Mouse (Mus musculus) bone marrow macrophage, adult 2 months (primary cell): ENCODE results near the gene Ss18l1. TPM values are rescaled to one million over a fixed set of nuclear protein-coding genes. Genes with fewer than 3 reads are reported as not detected.

Experiments
- H3K27ac ChIP-seq: 2 replicates; pipeline ENCODE4 v1.5.1; 2012; ENCODE audit warnings: low read depth, low read length; ENCODE audit not compliant: insufficient read depth
- H3K4me1 ChIP-seq: 2 replicates; pipeline ENCODE4 v1.6.1; 2012; ENCODE audit warnings: low read length; ENCODE audit not compliant: control insufficient read depth, insufficient read depth
- H3K4me3 ChIP-seq: 2 replicates; pipeline ENCODE4 v1.5.1; 2012; ENCODE audit warnings: mild to moderate bottlenecking, low read length, moderate library complexity; ENCODE audit not compliant: insufficient read depth
- CTCF ChIP-seq: IDR thresholded peaks from 2 replicates; pipeline ENCODE4 v1.5.1; 2012; ENCODE audit warnings: low read depth, mild to moderate bottlenecking, low read length, moderate library complexity
- POLR2A ChIP-seq: IDR thresholded peaks from 2 replicates; pipeline ENCODE4 v1.6.1; 2012; ENCODE audit warnings: mild to moderate bottlenecking, low read depth, low read length, borderline replicate concordance
- polyA plus RNA-seq: library from polyadenylated mRNA; stranded (reverse); fragments of >200 nt; gene quantifications from 2 replicates; pipeline ENCODE4 v1.2.4, GENCODE M21; 2012; ENCODE audit not compliant: missing spikeins, insufficient read depth, insufficient read length

Gene Ss18l1
- 4.0 and 5.7 TPM in 2 replicates for polyA plus RNA-seq

- Histone ChIP-seq H3K4me1 (peaks cover 23% of the 10 kb centered on the region), H3K4me3 (peak within 1 kb of the TSS; percentile 71), H3K27ac (peak within 1 kb of the TSS; percentile 71)
- TF ChIP-seq POLR2A (no peak), CTCF (no peak)
These were observed at the start of gene Ss18l1, which contains the start of gene Psma7 for GRCm38 (mm10) chr2:180042256-180042857. Gene Ss18l1, plus strand, starts transcription at chr2:180042509. Gene Psma7, minus strand, starts transcription at chr2:180042433.

DNA sequence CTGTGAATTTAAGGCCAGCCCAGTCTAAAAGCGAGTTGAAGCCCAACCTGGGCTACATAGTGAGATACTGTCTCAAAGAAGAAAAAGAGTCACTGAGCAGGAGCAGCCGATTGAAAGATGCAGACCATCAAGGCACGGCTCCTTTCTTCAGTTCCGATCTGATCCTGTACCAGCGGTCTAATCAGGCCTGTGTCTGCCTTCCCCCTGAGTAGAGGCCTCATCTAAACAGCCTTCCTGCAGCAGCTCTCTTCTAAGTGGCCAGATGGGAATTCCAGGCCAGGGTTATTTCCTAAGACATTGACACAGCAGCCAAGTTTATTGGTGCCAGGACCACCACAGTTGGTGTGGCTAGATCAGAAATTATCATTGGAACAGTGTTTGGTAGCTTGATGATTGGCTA is 49.2 kb upstream of the Ss18l1 start:
- TF ChIP-seq CTCF (no peak), POLR2A (no peak)
- Histone ChIP-seq H3K4me1 (no peaks in the 10 kb centered on the region), H3K27ac (no peak overlapping the region), H3K4me3 (no peak overlapping the region)

GRCm38 (mm10) chr2:179998431-179998830 is 43.9 kb upstream of the Ss18l1 start:
- Histone ChIP-seq H3K4me1 (no peaks in the 10 kb centered on the region), H3K4me3 (no peak overlapping the region), H3K27ac (no peak overlapping the region)
- no peak for TF ChIP-seq CTCF
- TF ChIP-seq POLR2A: no peak

GRCm38 (mm10) chr2:180001635-180002034 is 40.7 kb upstream of the Ss18l1 start:
- H3K27ac ChIP-seq: no peak overlapping the region
- no peak for TF ChIP-seq CTCF
- no peak overlapping the region for H3K4me3 ChIP-seq
- H3K4me1 ChIP-seq: no peaks in the 10 kb centered on the region

DNA sequence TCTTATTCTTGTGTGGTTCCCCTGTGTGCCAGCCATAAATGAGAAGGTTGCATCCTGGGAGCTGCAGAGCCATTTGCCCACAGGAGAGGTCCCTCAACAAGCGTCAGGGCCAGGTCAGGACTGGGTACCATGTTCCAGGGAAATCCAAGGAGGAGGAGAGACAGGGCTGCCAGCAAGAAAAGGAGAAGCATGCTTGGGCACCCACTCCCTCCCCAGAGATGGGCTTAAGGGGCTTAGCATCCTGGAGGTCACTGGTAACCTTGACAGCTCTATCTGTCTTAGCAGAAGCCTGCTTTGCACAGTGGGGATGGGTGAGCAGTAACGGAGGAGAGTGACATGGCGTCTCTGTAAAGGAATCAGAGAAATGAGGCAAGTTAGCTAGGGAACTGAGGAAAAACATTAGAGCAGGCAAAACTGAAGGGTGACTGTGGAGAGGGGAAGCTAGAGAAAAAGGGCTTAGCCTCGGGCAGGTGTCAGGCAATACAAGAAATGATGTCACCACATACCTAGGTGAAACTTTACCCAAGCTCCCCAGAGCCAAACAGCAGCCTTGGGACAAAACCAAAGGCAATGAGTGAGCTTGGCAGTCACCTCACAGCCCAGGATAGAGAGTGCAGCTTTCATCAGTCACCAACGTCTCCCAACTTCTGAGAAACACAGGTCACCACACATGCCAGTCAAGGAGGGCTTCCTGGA is 36.5 kb upstream of the Ss18l1 start:
- TF ChIP-seq CTCF: no peak
- TF ChIP-seq POLR2A: no peak
- Histone ChIP-seq H3K4me1 (no peaks in the 10 kb centered on the region), H3K4me3 (no peak overlapping the region), H3K27ac (no peak overlapping the region)

- no peaks in the 10 kb centered on the region for H3K4me1 ChIP-seq
- H3K27ac ChIP-seq: no peak overlapping the region
- H3K4me3 ChIP-seq: no peak overlapping the region
- no peak for TF ChIP-seq POLR2A
- no peak for TF ChIP-seq CTCF
These were observed 35.8 kb upstream of the Ss18l1 start for GRCm38 (mm10) chr2:180006352-180007017.

DNA sequence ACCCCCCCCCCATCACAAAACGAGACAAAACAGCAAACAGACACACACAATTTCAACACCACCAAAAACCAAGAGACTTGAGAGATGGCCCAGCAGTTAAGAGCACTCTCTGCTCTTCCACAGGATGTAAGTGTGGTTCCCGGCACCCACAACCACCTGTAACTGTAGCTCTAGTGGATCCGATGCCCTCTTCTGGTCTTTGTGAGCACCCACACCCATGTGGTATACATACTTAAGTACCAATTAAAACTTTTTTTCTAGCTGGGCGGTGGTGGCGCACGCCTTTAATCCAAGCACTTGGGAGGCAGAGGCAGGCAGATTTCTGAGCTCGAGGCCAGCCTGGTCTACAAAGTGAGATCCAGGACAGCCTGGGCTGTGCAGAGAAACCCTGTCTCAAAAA is 31.6 kb upstream of the Ss18l1 start:
- no peak for TF ChIP-seq CTCF
- no peak for TF ChIP-seq POLR2A
- H3K27ac ChIP-seq: no peak overlapping the region
- H3K4me1 ChIP-seq: no peaks in the 10 kb centered on the region
- H3K4me3 ChIP-seq: no peak overlapping the region

GRCm38 (mm10) chr2:180011370-180011769 is 30.9 kb upstream of the Ss18l1 start:
- TF ChIP-seq POLR2A: no peak
- no peak for TF ChIP-seq CTCF

DNA sequence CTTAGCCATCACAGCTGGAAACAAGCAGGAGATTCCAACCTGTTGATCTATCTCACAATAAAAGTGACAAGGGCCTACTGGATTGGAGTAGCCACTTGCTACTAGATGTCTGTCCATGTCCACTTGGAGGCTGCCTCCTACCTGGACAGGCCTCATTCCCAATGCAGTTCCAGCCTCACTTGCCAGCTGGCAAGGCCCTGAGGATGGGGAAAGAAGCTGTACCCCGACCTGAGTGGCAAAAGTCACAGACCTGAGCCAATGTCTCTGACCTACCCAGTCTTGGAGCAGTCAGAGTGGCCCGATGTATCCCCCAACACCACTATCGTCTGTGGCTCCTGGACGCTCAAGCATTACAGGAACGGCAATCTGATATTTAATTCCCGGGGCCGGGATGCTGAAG is 28.6 kb upstream of the Ss18l1 start:
- no peak overlapping the region for H3K4me3 ChIP-seq
- no peaks in the 10 kb centered on the region for H3K4me1 ChIP-seq
- no peak overlapping the region for H3K27ac ChIP-seq
- TF ChIP-seq CTCF: no peak
- no peak for TF ChIP-seq POLR2A

More at GRCm38 (mm10) chr2:180011370-180011769, 30.9 kb upstream of the Ss18l1 start:
- Histone ChIP-seq H3K4me3 (no peak overlapping the region), H3K27ac (no peak overlapping the region), H3K4me1 (no peaks in the 10 kb centered on the region)

DNA sequence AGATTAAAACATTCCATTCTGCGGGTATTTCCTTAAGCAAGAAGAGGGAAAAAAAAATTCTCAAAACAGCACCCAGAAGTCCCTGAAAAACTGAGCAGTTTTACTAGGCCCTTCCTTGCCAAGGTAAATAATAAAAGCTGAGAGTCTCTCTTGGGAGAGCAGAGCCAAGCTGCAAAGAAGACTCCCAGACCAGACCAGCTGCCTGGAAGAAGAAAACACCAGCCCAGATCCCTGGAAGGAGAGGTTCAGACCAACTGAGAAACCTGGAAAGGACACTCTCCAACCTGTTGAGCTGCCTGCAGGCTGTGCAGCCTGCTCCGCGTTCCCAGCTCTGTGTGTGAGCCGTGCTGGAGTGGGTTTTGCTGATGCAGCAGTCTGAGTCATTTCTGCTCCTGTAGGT is 24.7 kb upstream of the Ss18l1 start:
- Histone ChIP-seq H3K27ac (no peak overlapping the region), H3K4me1 (no peaks in the 10 kb centered on the region), H3K4me3 (no peak overlapping the region)
- TF ChIP-seq POLR2A (no peak), CTCF (no peak)
